In the genomic region with DNA sequence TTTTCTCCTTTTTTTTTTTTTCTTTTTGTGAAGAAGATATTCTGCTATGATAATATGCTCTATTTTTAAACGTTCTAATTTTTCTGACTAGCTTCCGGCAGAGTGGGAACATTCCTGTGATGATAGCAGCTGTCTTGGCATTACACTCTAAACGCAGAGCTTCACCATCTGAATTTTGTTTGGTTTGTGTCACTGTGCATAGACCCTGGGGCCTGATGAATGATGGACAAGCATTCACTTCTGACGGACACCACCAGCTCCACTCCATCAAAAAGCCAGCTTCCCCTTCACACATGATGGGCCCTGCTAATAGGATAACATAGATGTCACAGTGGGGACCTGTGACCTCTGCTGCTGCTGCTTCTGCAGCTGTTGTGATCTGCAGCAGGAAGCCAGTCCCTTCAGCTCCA, we compare ENCODE assay signal across 15 mouse cellular contexts. TPM values are rescaled to one million over a fixed set of nuclear protein-coding genes. Genes with fewer than 3 reads are reported as not detected.
DNase-seq lines count a peak whose midpoint lies in the region; ATAC-seq and TF ChIP-seq lines count a peak whose summit lies in the region.
"Had no signal": no experiment of that assay in that cellular context is flagged by ENCODE, and none has a peak within 500 bp of the region (broad histone marks: within the 10 kb centered on the region; RNA-seq: fewer than 3 reads in every experiment).

No protein-coding gene starts in this region.

- H3K9ac ChIP-seq in heart, postnatal 0 days (replicated peaks; ENCODE audit: low read depth, low read length), result no peak overlapping the region
- H3K9ac ChIP-seq in heart, embryonic 11.5 days (ENCODE audit: low read depth, low read length), result no peak overlapping the region
- H3K9ac ChIP-seq: embryonic facial prominence, embryonic 12.5 days; heart, embryonic 13.5 days; kidney, embryonic 15.5 days; limb, embryonic 12.5 days had no signal

- H3K36me3 ChIP-seq in heart, postnatal 0 days (replicated peaks; ENCODE audit: control insufficient read depth, insufficient read depth, low read length), result no peaks in the 10 kb centered on the region
- no peaks in the 10 kb centered on the region for H3K36me3 ChIP-seq in heart, embryonic 11.5 days (ENCODE audit: control insufficient read depth, insufficient read depth, low read length)
- H3K36me3 ChIP-seq in spleen, adult 2 months (ENCODE audit: control insufficient read depth, insufficient read depth, low read length), result no peaks in the 10 kb centered on the region
- H3K36me3 ChIP-seq: embryonic facial prominence, embryonic 12.5 days; heart, embryonic 13.5 days; kidney, embryonic 15.5 days; limb, embryonic 12.5 days had no signal

- WGBS in heart, postnatal 0 days, result 20% methylated on average over 4 of the region's 4 CpGs
- 43% methylated on average over 4 of the region's 4 CpGs for WGBS in heart, embryonic 11.5 days (ENCODE audit: insufficient replicate concordance)
- WGBS in spleen, adult 2 months, result 57% methylated on average over 4 of the region's 4 CpGs

- TF ChIP-seq EP300 in heart, postnatal 0 days (IDR thresholded peaks at IDR 0.05; ENCODE audit: low read depth), result no peak

- no peak for DNase-seq in heart, postnatal 0 days (ENCODE audit: low spot score)
- DNase-seq in left cerebral cortex, adult 2 months (ENCODE audit: extremely low spot score in 1 of 2, low spot score in 2 of 2), result peak in 1 of 2 experiments; percentile 17
- no peak for DNase-seq in left cerebral cortex, adult 18-20 months (ENCODE audit: low spot score in 2 of 2)
- DNase-seq in spleen, adult 2 months (ENCODE audit: low read depth in 1 of 2, low spot score in 2 of 2), result no peak
- DNase-seq in spleen, postnatal 14 days (ENCODE audit: low spot score in 2 of 2), result no peak
- DNase-seq in c-Kit-positive CD71-positive TER-119-positive erythroid progenitor cells, embryonic 14.5 days (ENCODE audit: low spot score), result no peak
- DNase-seq: gastrocnemius, postnatal 25 days; lung, adult 18-20 months had no signal

- H3K4me2 ChIP-seq in heart, postnatal 0 days (ENCODE audit: low read depth, low read length), result no peak overlapping the region
- no peak overlapping the region for H3K4me2 ChIP-seq in heart, embryonic 11.5 days
- H3K4me2 ChIP-seq: embryonic facial prominence, embryonic 12.5 days; heart, embryonic 13.5 days; kidney, embryonic 15.5 days; limb, embryonic 12.5 days had no signal

- H3K9me3 ChIP-seq in heart, postnatal 0 days (replicated peaks; ENCODE audit: control insufficient read depth, low read length), result no peaks in the 10 kb centered on the region
- H3K9me3 ChIP-seq in heart, embryonic 11.5 days (replicated peaks; ENCODE audit: control insufficient read depth, low read length), result no peaks in the 10 kb centered on the region
- H3K9me3 ChIP-seq: embryonic facial prominence, embryonic 12.5 days; heart, embryonic 13.5 days; kidney, embryonic 15.5 days; limb, embryonic 12.5 days had no signal

- no peaks in the 10 kb centered on the region for H3K4me1 ChIP-seq in heart, postnatal 0 days (ENCODE audit: control insufficient read depth, insufficient read depth)
- no peaks in the 10 kb centered on the region for H3K4me1 ChIP-seq in heart, embryonic 11.5 days (ENCODE audit: control insufficient read depth, insufficient read depth, low read length)
- H3K4me1 ChIP-seq in spleen, adult 2 months (ENCODE audit: control insufficient read depth, insufficient read depth, insufficient read length), result peaks cover 2% of the 10 kb centered on the region; the same call in 1 of the 2 replicates
- H3K4me1 ChIP-seq: embryonic facial prominence, embryonic 12.5 days had no signal

- peak; percentile 24; the same call in 1 of the 2 replicates for ATAC-seq in heart, postnatal 0 days (ENCODE audit: insufficient read depth, low read depth)
- no peak for ATAC-seq in heart, embryonic 11.5 days (replicated peaks; ENCODE audit: insufficient number of reproducible peaks, low FRiP score, low TSS enrichment)

- H3K27ac ChIP-seq in heart, postnatal 0 days (ENCODE audit: low read depth), result no peak overlapping the region; the same call in 1 of the 2 replicates
- no peak overlapping the region for H3K27ac ChIP-seq in heart, embryonic 11.5 days (ENCODE audit: low read depth, low read length)
- H3K27ac ChIP-seq in left cerebral cortex, adult 2 months, result peak overlapping the region; percentile 58
- H3K27ac ChIP-seq in spleen, adult 2 months (ENCODE audit: insufficient read depth, low read length), result peak overlapping the region; percentile 22
- H3K27ac ChIP-seq: embryonic facial prominence, embryonic 12.5 days; heart, embryonic 13.5 days; kidney, embryonic 15.5 days; limb, embryonic 12.5 days had no signal

- H3K4me3 ChIP-seq in heart, postnatal 0 days (ENCODE audit: low read depth, low read length), result no peak overlapping the region
- H3K4me3 ChIP-seq in heart, embryonic 11.5 days (ENCODE audit: low read depth, low read length), result no peak overlapping the region
- H3K4me3 ChIP-seq in left cerebral cortex, adult 2 months, result no peak overlapping the region
- no peak overlapping the region for H3K4me3 ChIP-seq in spleen, adult 2 months (ENCODE audit: extremely low read depth, insufficient read depth, insufficient read length)
- H3K4me3 ChIP-seq: embryonic facial prominence, embryonic 12.5 days; heart, embryonic 13.5 days; kidney, embryonic 15.5 days; limb, embryonic 12.5 days had no signal

- no peak for TF ChIP-seq POLR2A in spleen, adult 2 months (IDR thresholded peaks at IDR 0.05; ENCODE audit: low read depth, low read length)

- no peak for TF ChIP-seq CTCF in heart, postnatal 0 days (IDR thresholded peaks at IDR 0.05; ENCODE audit: low read depth)
- no peak for TF ChIP-seq CTCF in left cerebral cortex, adult 2 months (IDR thresholded peaks at IDR 0.05)
- no peak for TF ChIP-seq CTCF in spleen, adult 2 months (IDR thresholded peaks at IDR 0.05; ENCODE audit: extremely low read depth, insufficient read depth, insufficient read length, insufficient replicate concordance)

- intact Hi-C loops in left cerebral cortex, adult 2 months (cut with DNase I), result no loop called here

- H3K27me3 ChIP-seq in heart, postnatal 0 days (ENCODE audit: control insufficient read depth, insufficient read depth, low read length), result no peaks in the 10 kb centered on the region
- H3K27me3 ChIP-seq in heart, embryonic 11.5 days (ENCODE audit: control insufficient read depth, insufficient read depth, low read length), result peaks cover 2% of the 10 kb centered on the region; the same call in 1 of the 2 replicates
- H3K27me3 ChIP-seq in spleen, adult 2 months (ENCODE audit: control insufficient read depth, insufficient read depth, low read length), result no peaks in the 10 kb centered on the region
- H3K27me3 ChIP-seq: limb, embryonic 12.5 days had no signal

RNA-seq across cellular contexts. Expression of a gene that starts 7.4 kb away (rescaled TPM):
- total RNA-seq in heart, postnatal 0 days (2014; rRNA removed; ENCODE audit: low replicate concordance), result 45.4 and 83.3 TPM in 2 replicates
- 58.5 and 60.3 TPM in 2 replicates for polyA plus RNA-seq in heart, postnatal 0 days (2015; fragmentation: Nextera tagmentation; extraction: Ambion mirVana)
- 3.1 and 3.4 TPM in 2 replicates for polyA plus RNA-seq in heart, embryonic 11.5 days (2014; fragmentation: Nextera tagmentation; extraction: Ambion mirVana)
- total RNA-seq in left cerebral cortex, adult 2 months (2021), result 1 to 10 TPM; 3.1 to 3.9 TPM
- 1 to 10 TPM; 2.3 to 2.5 TPM for total RNA-seq in left cerebral cortex, adult 18-20 months (2021)
- polyA plus RNA-seq in spleen, adult 2 months (2012; rRNA removed), result 3.1 and 6.8 TPM in 2 replicates
- total RNA-seq: megakaryocyte-erythroid progenitor cell, adult 5-6 weeks had no signal
- polyA plus RNA-seq: forebrain, embryonic 11.5 days; limb, embryonic 12.5 days had no signal

RNA-seq across cellular contexts. Expression of a gene that starts 12.0 kb away (rescaled TPM):
- 36.8 and 86.7 TPM in 2 replicates for total RNA-seq in heart, postnatal 0 days (2014; rRNA removed; ENCODE audit: low replicate concordance)
- polyA plus RNA-seq in heart, postnatal 0 days (2015; fragmentation: Nextera tagmentation; extraction: Ambion mirVana), result 45.1 and 47.7 TPM in 2 replicates
- 27.9 and 31.8 TPM in 2 replicates for polyA plus RNA-seq in heart, embryonic 11.5 days (2014; fragmentation: Nextera tagmentation; extraction: Ambion mirVana)
- 10 to 100 TPM; 32.4 to 33.2 TPM for total RNA-seq in left cerebral cortex, adult 2 months (2021)
- total RNA-seq in left cerebral cortex, adult 18-20 months (2021), result 10 to 100 TPM; 31.3 to 37.1 TPM
- polyA plus RNA-seq in spleen, adult 2 months (2012; rRNA removed), result 18.6 and 20.7 TPM in 2 replicates

RNA-seq across cellular contexts. Expression of a gene that starts 23.9 kb away (rescaled TPM):
- 50.3 and 59.4 TPM in 2 replicates for total RNA-seq in heart, postnatal 0 days (2014; rRNA removed; ENCODE audit: low replicate concordance)
- 46.1 and 47.7 TPM in 2 replicates for polyA plus RNA-seq in heart, postnatal 0 days (2015; fragmentation: Nextera tagmentation; extraction: Ambion mirVana)
- polyA plus RNA-seq in heart, embryonic 11.5 days (2014; fragmentation: Nextera tagmentation; extraction: Ambion mirVana), result 47.2 and 52.3 TPM in 2 replicates
- 100 to 1,000 TPM; 112 to 123 TPM for total RNA-seq in left cerebral cortex, adult 2 months (2021)
- total RNA-seq in left cerebral cortex, adult 18-20 months (2021), result 100 to 1,000 TPM; 112 to 119 TPM
- polyA plus RNA-seq in spleen, adult 2 months (2012; rRNA removed), result 37.9 and 49.4 TPM in 2 replicates

RNA-seq across cellular contexts. Expression of a gene that starts 24.8 kb away (rescaled TPM):
- not detected in 2 replicates for total RNA-seq in heart, postnatal 0 days (2014; rRNA removed; ENCODE audit: low replicate concordance)
- polyA plus RNA-seq in heart, postnatal 0 days (2015; fragmentation: Nextera tagmentation; extraction: Ambion mirVana), result 0.12 and 0.55 TPM in 2 replicates
- 0.13 TPM in 1 of 2 replicates, not detected in the other for polyA plus RNA-seq in heart, embryonic 11.5 days (2014; fragmentation: Nextera tagmentation; extraction: Ambion mirVana)
- not detected for total RNA-seq in left cerebral cortex, adult 2 months (2021)
- under 1 TPM in 1 of 2 experiments, not detected in 1; 0.19 TPM for total RNA-seq in left cerebral cortex, adult 18-20 months (2021)
- polyA plus RNA-seq in spleen, adult 2 months (2012; rRNA removed), result 0.08 TPM in 1 of 2 replicates, not detected in the other
- total RNA-seq: gastrocnemius, postnatal 25 days; megakaryocyte-erythroid progenitor cell, adult 5-6 weeks had no signal

RNA-seq across cellular contexts. Expression of a gene that starts 25.7 kb away (rescaled TPM):
- not detected in 2 replicates for total RNA-seq in heart, postnatal 0 days (2014; rRNA removed; ENCODE audit: low replicate concordance)
- polyA plus RNA-seq in heart, postnatal 0 days (2015; fragmentation: Nextera tagmentation; extraction: Ambion mirVana), result not detected in 2 replicates
- polyA plus RNA-seq in heart, embryonic 11.5 days (2014; fragmentation: Nextera tagmentation; extraction: Ambion mirVana), result not detected in 2 replicates
- total RNA-seq in left cerebral cortex, adult 2 months (2021), result under 1 TPM; 0.45 to 0.47 TPM
- total RNA-seq in left cerebral cortex, adult 18-20 months (2021), result under 1 TPM; 0.44 to 0.75 TPM
- 0.09 and 0.13 TPM in 2 replicates for polyA plus RNA-seq in spleen, adult 2 months (2012; rRNA removed)
- total RNA-seq: gastrocnemius, postnatal 25 days; megakaryocyte-erythroid progenitor cell, adult 5-6 weeks had no signal
- polyA plus RNA-seq: forebrain, embryonic 11.5 days; heart, embryonic 13.5 days; limb, embryonic 12.5 days had no signal

Comparison
In these comparisons a context has a peak if more than half of its experiments do, and no peak if none do; other contexts are left out.
1. H3K27ac ChIP-seq: peak in left cerebral cortex, adult 2 months (single experiment) and spleen, adult 2 months (single experiment); none in heart, postnatal 0 days (single experiment) and heart, embryonic 11.5 days (single experiment).